9 mouse cellular contexts compared by ENCODE assay signal in genomic region chr10:41682546-41683393, GRCm38 (mm10). TPM values are rescaled to one million over a fixed set of nuclear protein-coding genes. Genes with fewer than 3 reads are reported as not detected.
DNase-seq lines count a peak whose midpoint lies in the region; ATAC-seq and TF ChIP-seq lines count a peak whose summit lies in the region.
"Had no signal": no experiment of that assay in that cellular context is flagged by ENCODE, and none has a peak within 500 bp of the region (broad histone marks: within the 10 kb centered on the region; RNA-seq: fewer than 3 reads in every experiment).

No protein-coding gene starts in this region.

- H3K9me3 ChIP-seq in ES-E14 (ENCODE audit: control insufficient read depth, insufficient read depth, low read depth, low read length), result no peaks in the 10 kb centered on the region
- H3K9me3 ChIP-seq in forebrain, embryonic 12.5 days, result no peaks in the 10 kb centered on the region
- H3K9me3 ChIP-seq: midbrain, embryonic 12.5 days had no signal

- in situ Hi-C loops in ES-E14 (cut with MboI; ENCODE audit: low sequenced_read_pairs in 2 of 2, unreplicated experiment in 2 of 2), result loop anchor here (5.0 to 25.0 kb wide), 3 partner anchors 168 to 670 kb away; partner anchors contain the start of gene Cd164 (in 1 of the 2)

- no peak overlapping the region for H3K4me2 ChIP-seq in forebrain, embryonic 12.5 days
- H3K4me2 ChIP-seq: midbrain, embryonic 12.5 days had no signal

- peak; percentile 65 for DNase-seq in ES-E14 (ENCODE audit: low read depth, low spot score)
- peak; percentile 77 for DNase-seq in c-Kit-positive CD71-negative TER-119-negative erythroid progenitor cells, embryonic 14.5 days (ENCODE audit: low read depth)
- DNase-seq in heart, postnatal 25 days (ENCODE audit: low spot score), result peak; percentile 50
- peak; percentile 80 for DNase-seq in layer of hippocampus, adult 9-11 months
- DNase-seq in lung, postnatal 14 days, result peak; percentile 89
- peak; percentile 88 for DNase-seq in retina, embryonic 14.5 days (ENCODE audit: low spot score)
- DNase-seq in thymus, postnatal 36 days, result peak; percentile 85 to 88

- H3K9ac ChIP-seq in ES-E14 (ENCODE audit: insufficient read depth, low read depth, low read length, poor library complexity, severe bottlenecking), result no peak overlapping the region
- H3K9ac ChIP-seq in forebrain, embryonic 12.5 days, result no peak overlapping the region
- H3K9ac ChIP-seq: midbrain, embryonic 12.5 days had no signal

- peaks cover 2 to 4% of the 10 kb centered on the region in 2 experiments; a peak in 1 of 4 replicates for H3K4me1 ChIP-seq in ES-E14 (ENCODE audit: control insufficient read depth in 2 of 2, insufficient read depth in 2 of 2, low read length in 2 of 2, poor library complexity in 1 of 2)
- peaks cover 13% of the 10 kb centered on the region for H3K4me1 ChIP-seq in forebrain, embryonic 12.5 days

- 47% methylated on average over 16 of the region's 16 CpGs for WGBS in forebrain, embryonic 12.5 days

- ATAC-seq in forebrain, embryonic 12.5 days (ENCODE audit: low FRiP score), result peak; percentile 37; the same call in 1 of the 2 replicates

- no peak overlapping the region for H3K4me3 ChIP-seq in ES-E14 (ENCODE audit: insufficient read depth in 1 of 2, low read depth in 1 of 2, low read length in 2 of 2, poor library complexity in 1 of 2, severe bottlenecking in 1 of 2)
- no peak overlapping the region for H3K4me3 ChIP-seq in forebrain, embryonic 12.5 days (replicated peaks)
- H3K4me3 ChIP-seq: midbrain, embryonic 12.5 days had no signal

- no peaks in the 10 kb centered on the region for H3K36me3 ChIP-seq in ES-E14 (ENCODE audit: control insufficient read depth, insufficient read depth, low read length, poor library complexity, severe bottlenecking)
- H3K36me3 ChIP-seq in forebrain, embryonic 12.5 days (replicated peaks), result no peaks in the 10 kb centered on the region
- H3K36me3 ChIP-seq: midbrain, embryonic 12.5 days had no signal

- peaks cover 17% of the 10 kb centered on the region for H3K27me3 ChIP-seq in forebrain, embryonic 12.5 days

- intact Hi-C loops in heart, postnatal 25 days (cut with DNase I), result loop anchor here (2.0 to 10.0 kb wide), 5 partner anchors 164 to 678 kb away; partner anchors contain the start of genes Ak9, Cd164 and Fig4

- no peak overlapping the region for H3K27ac ChIP-seq in ES-E14 (ENCODE audit: insufficient read depth, low read depth, low read length, poor library complexity, severe bottlenecking)
- no peak overlapping the region for H3K27ac ChIP-seq in forebrain, embryonic 12.5 days
- H3K27ac ChIP-seq: midbrain, embryonic 12.5 days had no signal

TF ChIP-seq in ES-E14, 5 proteins besides CTCF, POLR2A, EP300 and RAD21:
- TF ChIP-seq ZC3H11A (IDR thresholded peaks at IDR 0.05; ENCODE audit: borderline replicate concordance, low read depth, low read length) (peak; percentile 87), HCFC1 (IDR thresholded peaks at IDR 0.05; ENCODE audit: borderline replicate concordance, insufficient read depth, low read length) (no peak)

RNA-seq across cellular contexts. Expression of gene Ccdc162, which starts 33.7 kb away (rescaled TPM):
- total RNA-seq in ES-E14 (2012; rRNA removed), result 0.40 and 1.2 TPM in 2 replicates
- polyA plus RNA-seq in forebrain, embryonic 12.5 days (2016; fragmentation: Nextera tagmentation; extraction: Ambion mirVana), result 0.31 and 0.88 TPM in 2 replicates
- total RNA-seq in heart, postnatal 25 days (2021), result under 1 TPM; 0.08 to 0.14 TPM
